Mouse (Mus musculus): Measurements from ENCODE around the gene Gpr165. TPM values are rescaled to one million over a fixed set of nuclear protein-coding genes. Genes with fewer than 3 reads are reported as not detected.

Gene Gpr165
- polyA plus RNA-seq (2015; fragmentation: Nextera tagmentation; extraction: Ambion mirVana), result not detected in 2 replicates

GRCm38 (mm10) chrX:96712907-96713774 lies at the start of gene Gpr165:
Gene Gpr165, plus strand, starts transcription at chrX:96713441.
- H3K9me3 ChIP-seq (replicated peaks), result no peaks in the 10 kb centered on the region
- no peak within 1 kb of the TSS for H3K27ac ChIP-seq (replicated peaks)
- H3K9ac ChIP-seq, result no peak within 1 kb of the TSS
- no peak within 1 kb of the TSS for H3K4me2 ChIP-seq
- no peaks in the 10 kb centered on the region for H3K4me1 ChIP-seq (replicated peaks)
- no peaks in the 10 kb centered on the region for H3K36me3 ChIP-seq (replicated peaks)
- no peak for ATAC-seq (ENCODE audit: insufficient read depth)
- 18% methylated on average over 16 of the region's 16 CpGs for WGBS (ENCODE audit: insufficient replicate concordance)
- H3K4me3 ChIP-seq (replicated peaks), result no peak within 1 kb of the TSS
- no peaks in the 10 kb centered on the region for H3K27me3 ChIP-seq

- Histone ChIP-seq H3K27ac (replicated peaks) (no peak overlapping the region), H3K4me3 (replicated peaks) (no peak overlapping the region), H3K27me3 (no peaks in the 10 kb centered on the region), H3K4me2 (no peak overlapping the region), H3K36me3 (replicated peaks) (no peaks in the 10 kb centered on the region), H3K4me1 (replicated peaks) (no peaks in the 10 kb centered on the region), H3K9me3 (replicated peaks) (no peaks in the 10 kb centered on the region), H3K9ac (no peak overlapping the region)
- WGBS (ENCODE audit: insufficient replicate concordance), result 31% methylated on average over 1 of the region's 1 CpGs
- ATAC-seq (ENCODE audit: insufficient read depth), result no peak
Observed at GRCm38 (mm10) chrX:96674871-96675270, 38.4 kb upstream of the Gpr165 start.

Measured in liver, embryonic 15.5 days (tissue).